Mouse (Mus musculus) urinary bladder, postnatal 25 days (tissue): ENCODE measurements around the gene C130073F10Rik.
"Not testable (repeated sequence)": the region's sequence is repeated elsewhere in the genome, so short reads cannot be mapped to it uniquely, and the experiment has no call there.

ENCODE experiments used
- DNase-seq: peaks from one replicate; pipeline ENCODE4 v3.0.0; 2022; ENCODE audit warnings: low spot score

C130073F10Rik gene

GRCm38 (mm10) chr4:101893656-101894420, at the start of gene C130073F10Rik:
Gene C130073F10Rik, minus strand, starts transcription at chr4:101893789.
- DNase-seq = no peak

- DNase-seq = not testable (repeated sequence)
Observed at GRCm38 (mm10) chr4:101940107-101940506, 46.5 kb upstream of the C130073F10Rik start, which contains the start of gene Gm12794. Gene Gm12794, plus strand, starts transcription at chr4:101940407.

- not testable (repeated sequence) for DNase-seq
Observed at GRCm38 (mm10) chr4:101908821-101909220, 15.2 kb upstream of the C130073F10Rik start, which contains the start of gene Gm12800. Gene Gm12800, plus strand, starts transcription at chr4:101909121.

GRCm38 (mm10) chr4:101889377-101889776, 4.2 kb downstream of the C130073F10Rik start:
- DNase-seq = no peak

- no peak for DNase-seq
Observed at GRCm38 (mm10) chr4:101883641-101884040, 9.9 kb downstream of the C130073F10Rik start.

GRCm38 (mm10) chr4:101875687-101876086, 17.9 kb downstream of the C130073F10Rik start:
- not testable (repeated sequence) for DNase-seq

GRCm38 (mm10) chr4:101872031-101872430, 21.6 kb downstream of the C130073F10Rik start:
- not testable (repeated sequence) for DNase-seq

- DNase-seq = no peak
Observed at GRCm38 (mm10) chr4:101862289-101862688, 31.3 kb downstream of the C130073F10Rik start.

GRCm38 (mm10) chr4:101860873-101861272, 32.7 kb downstream of the C130073F10Rik start:
- no peak for DNase-seq

GRCm38 (mm10) chr4:101850908-101851307, 42.7 kb downstream of the C130073F10Rik start:
- no peak for DNase-seq

GRCm38 (mm10) chr4:101843923-101844322, 49.7 kb downstream of the C130073F10Rik start, which contains the start of gene B020004J07Rik:
Gene B020004J07Rik, minus strand, starts transcription at chr4:101844023.
- not testable (repeated sequence) for DNase-seq
